Mouse (Mus musculus) gastrocnemius, adult 2 months (tissue): ENCODE measurements around the gene Btbd35f5. TPM values are rescaled to one million over a fixed set of nuclear protein-coding genes. Genes with fewer than 3 reads are reported as not detected.
"Not testable (repeated sequence)": the region's sequence is repeated elsewhere in the genome, so short reads cannot be mapped to it uniquely, and the experiment has no call there.

Experiments
- DNase-seq: peaks from one replicate; pipeline ENCODE4 v3.0.0; 2022
- H3K27ac ChIP-seq: fragments of 200-600 bp; 2 replicates; pipeline ENCODE4 v1.8.1; 2022; ENCODE audit warnings: mild to moderate bottlenecking
- H3K4me3 ChIP-seq: fragments of 200-600 bp; 2 replicates; pipeline ENCODE4 v1.8.1; 2022; ENCODE audit warnings: mild to moderate bottlenecking, moderate library complexity
- intact Hi-C: fragments of 180-260 bp; cut with DNase I; formaldehyde crosslinking; loops from one replicate; pipeline ENCODE4 v1.15.1; 2025
- long read RNA-seq, 2 experiments: library from polyadenylated mRNA; stranded (forward); transcript quantifications; one replicate each; pipeline ENCODE4 v2.0.0; 2021
- total RNA-seq, 2 experiments: library from RNA; stranded (reverse); gene quantifications; 2 replicates each; pipeline ENCODE4 v1.2.3; 2021

Gene Btbd35f5
- not detected for total RNA-seq
- long read RNA-seq, experiment 1: 0 reads
- long read RNA-seq, experiment 2: 0 reads

- DNase-seq, intact Hi-C loops, H3K4me3 ChIP-seq, H3K27ac ChIP-seq: not testable (repeated sequence)
These were observed at the start of gene Btbd35f5 for GRCm38 (mm10) chrX:32973597-32973996. TSS of gene Btbd35f5 (plus strand) at chrX:32973897.

- H3K27ac ChIP-seq, intact Hi-C loops, H3K4me3 ChIP-seq, DNase-seq: not testable (repeated sequence)
These were observed 32.2 kb upstream of the Btbd35f5 start, which contains the start of gene Gm21789 for GRCm38 (mm10) chrX:32941468-32941867. TSS of gene Gm21789 (plus strand) at chrX:32941768.

Other genes starting within 250 kb of the Btbd35f5 start
- gene Btbd35f21, start 247.8 kb upstream of the Btbd35f5 start, total RNA-seq: not detected
- gene Btbd35f30, start 79.3 kb upstream of the Btbd35f5 start, total RNA-seq: not detected
- not detected for gene Gm21789, start 32.1 kb upstream of the Btbd35f5 start, total RNA-seq